Mouse (Mus musculus) bone marrow macrophage, adult 2 months (primary cell): ENCODE measurements around the gene Rsg1.

ENCODE experiments used
- CTCF ChIP-seq: IDR thresholded peaks from 2 replicates; pipeline ENCODE4 v1.5.1; 2012; ENCODE audit warnings: low read depth, mild to moderate bottlenecking, low read length, moderate library complexity
- POLR2A ChIP-seq: IDR thresholded peaks from 2 replicates; pipeline ENCODE4 v1.6.1; 2012; ENCODE audit warnings: mild to moderate bottlenecking, low read depth, low read length, borderline replicate concordance

- no peak for TF ChIP-seq CTCF
- TF ChIP-seq POLR2A, result no peak
Measured at GRCm38 (mm10) chr4:141180831-141181230, 32.9 kb upstream of the Rsg1 start.
